Mouse (Mus musculus) MN1 (cell line): Measurements from ENCODE around the gene Icam5.

ENCODE experiments used
- DNase-seq: peaks from one replicate; pipeline ENCODE4 v3.0.0-alpha.2; 2016; ENCODE audit warnings: low spot score

Icam5 gene

DNA sequence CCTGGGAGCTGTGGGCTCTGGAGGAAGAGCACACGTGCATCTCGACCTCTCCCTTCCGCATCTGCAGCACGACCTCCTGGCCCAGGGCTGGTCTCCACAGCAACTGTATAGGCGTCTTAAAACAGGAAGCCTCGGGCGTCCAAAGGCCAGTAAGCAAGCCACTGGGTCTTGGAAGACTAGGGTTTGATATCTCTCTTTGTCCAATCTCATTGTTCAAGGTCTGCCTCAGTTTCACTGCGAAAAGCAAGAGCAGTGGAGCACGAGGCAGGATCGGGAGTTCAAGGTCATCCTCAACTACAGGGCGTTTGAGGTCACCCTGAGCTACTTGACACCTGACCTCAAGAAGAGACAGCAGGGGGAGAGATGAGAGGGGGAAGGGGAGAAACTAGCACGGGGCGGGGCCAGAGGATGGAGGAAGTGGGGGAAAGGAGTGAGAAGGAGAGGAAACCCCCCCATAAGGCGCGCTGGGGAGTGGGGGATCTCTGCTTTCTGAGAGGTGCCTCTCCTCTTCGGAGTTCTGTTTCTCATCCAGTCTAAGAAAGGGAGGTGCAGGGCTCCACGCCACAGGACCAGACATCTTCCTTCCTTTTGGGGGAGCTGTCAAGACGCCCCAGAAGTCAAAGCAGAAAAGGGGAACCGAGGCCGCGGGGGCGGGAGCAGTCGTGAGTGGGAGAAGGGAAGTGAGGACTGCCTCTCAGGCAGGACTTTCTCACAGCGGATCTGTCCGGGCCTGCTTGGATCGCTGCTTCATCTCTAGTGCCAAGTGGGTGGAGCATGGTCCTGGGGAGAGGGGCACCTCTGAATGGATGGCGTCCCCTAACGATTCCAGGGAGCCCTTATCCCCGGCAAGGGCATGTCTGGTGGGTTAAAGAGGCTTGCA, 16.9 kb upstream of the Icam5 start:
- no peak for DNase-seq

GRCm38 (mm10) chr9:21015571-21016130, 16.2 kb upstream of the Icam5 start, which contains the start of gene Icam1:
Icam1 (plus strand) TSS chr9:21015985.
- no peak for DNase-seq

GRCm38 (mm10) chr9:21016331-21017176, 15.3 kb upstream of the Icam5 start:
- no peak for DNase-seq

DNA sequence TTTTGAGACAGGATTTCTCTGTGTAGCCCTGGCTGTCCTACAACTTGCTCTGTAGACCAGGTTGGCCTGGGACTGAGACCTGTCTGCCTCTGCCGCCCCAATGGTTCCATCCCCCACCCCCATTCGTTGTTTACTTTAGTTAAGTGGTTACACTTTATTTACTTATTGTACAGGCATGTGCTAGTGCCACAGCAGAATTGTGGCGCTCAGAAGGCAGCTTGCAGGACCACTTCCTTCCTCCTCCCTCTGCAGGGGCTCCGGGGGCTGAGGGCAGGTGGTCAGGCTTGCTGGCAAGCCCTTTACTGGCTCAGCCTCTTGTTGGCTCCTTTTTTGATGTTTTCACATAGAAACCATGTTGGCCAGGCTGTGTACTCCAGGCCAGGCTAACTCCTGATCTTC, 14.7 kb upstream of the Icam5 start:
- no peak for DNase-seq

GRCm38 (mm10) chr9:21018600-21018999, 13.3 kb upstream of the Icam5 start:
- no peak for DNase-seq

- no peak for DNase-seq
Observed at GRCm38 (mm10) chr9:21021363-21021762, 10.5 kb upstream of the Icam5 start.

- DNase-seq = no peak
Observed at GRCm38 (mm10) chr9:21022288-21022687, 9.6 kb upstream of the Icam5 start.

DNA sequence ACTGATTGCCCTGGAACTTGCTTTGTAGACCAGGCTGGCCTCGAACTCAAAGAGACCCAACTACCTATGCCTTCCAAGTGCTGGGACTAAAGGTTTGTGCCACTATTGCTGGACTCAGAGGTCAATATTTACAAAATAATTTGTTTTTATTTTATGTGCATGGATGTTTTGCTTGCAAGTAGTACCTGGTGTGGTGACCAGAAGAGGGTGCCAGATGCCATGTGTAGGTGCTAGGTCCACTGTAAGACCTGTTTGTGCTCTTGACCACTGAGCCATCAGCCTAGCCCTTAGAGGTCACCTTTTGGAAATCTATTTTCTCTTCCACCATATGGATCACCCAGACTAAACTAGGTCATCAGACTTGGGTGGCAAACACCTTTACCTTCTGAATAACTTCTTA, 9.1 kb upstream of the Icam5 start:
- DNase-seq = no peak

- no peak for DNase-seq
Observed at GRCm38 (mm10) chr9:21025258-21025810, 6.5 kb upstream of the Icam5 start.

DNA sequence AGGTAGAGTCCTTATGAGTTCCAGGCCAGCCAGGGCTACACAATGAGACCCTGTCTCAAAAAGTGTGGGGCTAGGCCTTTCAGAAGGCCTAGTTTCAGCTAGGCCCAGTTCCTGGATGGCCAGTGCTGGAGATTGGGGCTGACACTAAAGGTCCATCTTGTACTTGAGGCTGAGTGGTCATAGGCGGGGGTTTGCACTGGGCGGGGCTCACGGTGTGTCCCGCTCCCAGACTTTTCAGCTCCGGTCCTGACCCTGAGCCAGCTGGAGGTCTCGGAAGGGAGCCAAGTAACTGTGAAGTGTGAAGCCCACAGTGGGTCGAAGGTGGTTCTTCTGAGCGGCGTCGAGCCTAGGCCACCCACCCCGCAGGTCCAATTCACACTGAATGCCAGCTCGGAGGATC, 5.0 kb upstream of the Icam5 start:
- DNase-seq = no peak

GRCm38 (mm10) chr9:21027774-21028290, 4.0 kb upstream of the Icam5 start:
- DNase-seq = no peak

DNA sequence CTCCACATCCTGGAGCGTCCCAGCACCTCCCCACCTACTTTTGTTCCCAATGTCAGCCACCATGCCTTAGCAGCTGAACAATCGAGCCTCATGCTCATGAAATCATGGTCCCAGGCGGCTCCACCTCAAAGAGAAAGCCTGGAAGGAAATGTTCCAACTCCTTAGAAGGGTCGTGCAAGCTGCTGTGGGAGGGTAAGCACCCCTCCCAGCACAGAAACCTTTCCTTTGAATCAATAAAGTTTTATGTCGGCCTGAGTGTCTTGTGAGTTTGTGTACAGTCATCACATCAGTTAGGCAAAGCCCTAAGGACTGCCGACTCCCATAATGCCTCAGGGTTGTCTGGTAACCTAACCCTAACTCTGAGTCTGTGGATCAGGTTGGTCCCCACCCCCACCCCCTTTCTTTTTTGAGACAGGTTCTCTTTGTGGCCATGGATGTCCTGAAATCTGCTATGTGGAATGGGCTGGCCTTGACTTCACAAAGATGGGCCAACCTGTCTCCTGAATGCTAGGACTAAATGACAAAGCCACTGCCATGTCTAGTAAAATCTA, 3.2 kb upstream of the Icam5 start:
- no peak for DNase-seq

DNA sequence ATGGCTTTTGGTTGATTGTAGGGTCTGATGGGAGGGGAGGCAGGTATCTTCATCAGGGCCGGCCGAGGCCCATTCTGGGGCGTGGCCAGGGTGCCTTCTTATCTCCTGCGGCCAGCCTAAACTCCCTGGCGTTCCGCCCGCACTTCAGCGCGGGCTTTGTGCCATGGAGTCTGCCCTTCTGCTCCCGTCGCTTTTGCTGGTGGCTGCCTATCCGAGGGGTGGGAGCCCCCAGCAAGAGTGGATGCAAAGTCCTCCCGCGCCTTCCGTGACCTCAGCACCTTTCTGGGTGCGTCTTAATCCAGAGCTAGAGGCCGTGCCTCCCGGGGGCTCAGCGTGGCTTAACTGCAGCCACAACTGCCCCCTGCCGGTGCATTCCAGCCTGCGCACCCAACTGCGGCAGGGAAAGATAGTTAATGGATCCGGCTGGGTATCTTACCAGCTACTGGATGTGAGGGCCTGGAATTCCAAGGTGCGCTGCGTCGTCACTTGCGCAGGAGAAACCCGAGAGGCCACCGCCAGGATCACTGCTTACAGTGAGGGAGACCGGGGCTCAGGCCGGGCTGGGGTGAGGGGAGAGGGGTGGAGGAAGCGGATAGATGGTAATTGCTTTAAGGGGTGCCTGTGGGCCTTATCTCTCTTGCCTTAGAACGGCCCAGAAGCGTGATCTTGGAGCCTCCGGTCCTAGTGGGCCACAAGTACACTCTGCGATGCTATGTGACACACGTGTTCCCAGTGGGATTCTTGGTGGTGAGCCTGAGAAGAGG, 2.4 kb upstream of the Icam5 start, which contains the start of gene Icam4:
Gene Icam4, plus strand, starts transcription at position 83 of the 764 bp plus-strand sequence.
- peak; percentile 82 for DNase-seq

- peak; percentile 14 for DNase-seq
Observed at GRCm38 (mm10) chr9:21030055-21030600, 1.7 kb upstream of the Icam5 start.

DNA sequence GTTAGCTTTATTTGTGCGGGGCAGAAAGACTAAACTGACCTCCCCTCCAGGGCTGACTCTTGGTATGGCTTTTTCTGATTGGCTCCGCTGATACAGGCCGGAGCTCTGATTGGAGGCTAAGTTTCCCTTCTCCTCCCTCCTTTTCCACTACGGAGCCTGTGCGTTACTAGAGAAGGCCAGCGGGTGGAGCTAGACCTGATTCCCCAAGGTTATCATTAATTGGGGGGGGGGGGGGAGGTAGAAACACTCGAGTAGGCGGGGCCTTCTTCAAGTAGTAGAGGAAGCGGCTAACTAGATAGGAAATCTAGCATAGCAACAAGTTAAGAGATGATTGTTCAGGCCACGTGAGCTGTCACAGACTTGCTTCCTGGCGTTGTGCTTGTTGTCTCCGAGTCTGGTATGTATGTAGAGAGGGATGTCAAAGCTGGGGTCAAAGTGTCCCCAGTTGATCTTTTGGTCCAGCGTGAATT, 1.1 kb upstream of the Icam5 start:
- peak; percentile 87 for DNase-seq

- peak; percentile 70 for DNase-seq
Observed at GRCm38 (mm10) chr9:21031251-21031895, 500 bp upstream of the Icam5 start.

- no peak for DNase-seq
Observed at GRCm38 (mm10) chr9:21032491-21032890, 618 bp downstream of the Icam5 start.

- DNase-seq = peak; percentile 79
Observed at GRCm38 (mm10) chr9:21033136-21033535, 1.3 kb downstream of the Icam5 start.

GRCm38 (mm10) chr9:21034481-21035085, 2.7 kb downstream of the Icam5 start:
- DNase-seq = no peak
